Mouse (Mus musculus) small intestine, adult 2 months (tissue): ENCODE measurements around the gene 2210011C24Rik. TPM values are rescaled to one million over a fixed set of nuclear protein-coding genes. Genes with fewer than 3 reads are reported as not detected.
"Not testable (repeated sequence)": the region's sequence is repeated elsewhere in the genome, so short reads cannot be mapped to it uniquely, and the experiment has no call there.

Experiments used
- H3K27ac ChIP-seq: fragments of 200-500 bp; 2 replicates; pipeline ENCODE4 v1.5.1; 2012; ENCODE audit warnings: low read depth, low read length, control low read depth, inconsistent platforms; ENCODE audit not compliant: insufficient read depth
- H3K27me3 ChIP-seq: fragments of 200-500 bp; 2 replicates; pipeline ENCODE4 v1.6.1; 2012; ENCODE audit warnings: mild to moderate bottlenecking, moderate library complexity, low read length, inconsistent platforms; ENCODE audit not compliant: control insufficient read depth, insufficient read depth
- H3K36me3 ChIP-seq: fragments of 200-500 bp; 2 replicates; pipeline ENCODE4 v1.6.1; 2012; ENCODE audit warnings: mild to moderate bottlenecking, low read length, control low read depth, inconsistent platforms; ENCODE audit not compliant: control insufficient read depth, insufficient read depth
- H3K4me1 ChIP-seq: fragments of 200-500 bp; 2 replicates; pipeline ENCODE4 v1.6.1; 2012; ENCODE audit warnings: low read length, inconsistent platforms, mixed read lengths; ENCODE audit not compliant: control insufficient read depth, insufficient read depth, insufficient read length
- H3K4me3 ChIP-seq: fragments of 200-500 bp; 2 replicates; pipeline ENCODE4 v1.5.1; 2012; ENCODE audit warnings: low read depth, mild to moderate bottlenecking, control low read depth, inconsistent platforms, low read length, moderate library complexity
- CTCF ChIP-seq: fragments of 200-500 bp; IDR thresholded peaks from 2 replicates; pipeline ENCODE4 v1.5.1; 2012; ENCODE audit warnings: low read depth, mild to moderate bottlenecking, control low read depth, inconsistent platforms, low read length, moderate library complexity, mixed read lengths; ENCODE audit not compliant: insufficient replicate concordance, insufficient read length; ENCODE audit errors: extremely low read depth
- POLR2A ChIP-seq: fragments of 200-500 bp; IDR thresholded peaks from 2 replicates; pipeline ENCODE4 v1.6.1; 2012; ENCODE audit warnings: low read depth, mild to moderate bottlenecking, control low read depth, inconsistent platforms, low read length, moderate library complexity
- WGBS: fragments of 180-500 bp; shearing (Covaris S2); methylation state at CpG from one replicate; pipeline ENCODE4 v1.1.7; 2018; 5-methylcytosine and 5-hydroxymethylcytosine counted together
- polyA plus RNA-seq: library from polyadenylated mRNA; depleted of rRNA; stranded (reverse); fragments of >200 nt; gene quantifications from 2 replicates; pipeline ENCODE4 v1.2.3, GENCODE M21; 2012

The 2210011C24Rik gene
- polyA plus RNA-seq, 1 experiment: 13.5 TPM

- Histone ChIP-seq H3K27ac (no peak overlapping the region), H3K4me1 (no peaks in the 10 kb centered on the region), H3K36me3 (peaks cover 34% of the 10 kb centered on the region), H3K27me3 (no peaks in the 10 kb centered on the region), H3K4me3 (no peak overlapping the region)
- TF ChIP-seq POLR2A (no peak), CTCF (no peak)
- WGBS: 87% methylated on average over 2 of the region's 2 CpGs
Measured at GRCm38 (mm10) chr8:83992488-83992887, 19.5 kb downstream of the 2210011C24Rik start.

- TF ChIP-seq POLR2A: no peak
- TF ChIP-seq CTCF: no peak
- H3K4me3 ChIP-seq: no peak overlapping the region
- 94% methylated on average over 14 of the region's 14 CpGs for WGBS
- no peaks in the 10 kb centered on the region for H3K27me3 ChIP-seq
- H3K27ac ChIP-seq: no peak overlapping the region
- H3K4me1 ChIP-seq: no peaks in the 10 kb centered on the region
- H3K36me3 ChIP-seq: peaks cover 52% of the 10 kb centered on the region
Measured at GRCm38 (mm10) chr8:83990170-83990569, 21.8 kb downstream of the 2210011C24Rik start.

- 87% methylated on average over 7 of the region's 7 CpGs for WGBS
- H3K4me1 ChIP-seq: no peaks in the 10 kb centered on the region
- no peak for TF ChIP-seq POLR2A
- no peak for TF ChIP-seq CTCF
- no peaks in the 10 kb centered on the region for H3K27me3 ChIP-seq
- H3K27ac ChIP-seq: no peak overlapping the region
- peaks cover 55% of the 10 kb centered on the region for H3K36me3 ChIP-seq
- H3K4me3 ChIP-seq: no peak overlapping the region
Measured at GRCm38 (mm10) chr8:83989243-83989642, 22.7 kb downstream of the 2210011C24Rik start.

- H3K27ac ChIP-seq, H3K4me1 ChIP-seq, H3K27me3 ChIP-seq, H3K4me3 ChIP-seq: not testable (repeated sequence)
- 96% methylated on average over 2 of the region's 2 CpGs for WGBS
- peaks cover 42% of the 10 kb centered on the region for H3K36me3 ChIP-seq
Measured at GRCm38 (mm10) chr8:83983222-83983621, 28.7 kb downstream of the 2210011C24Rik start.

GRCm38 (mm10) chr8:83982449-83982848, 29.5 kb downstream of the 2210011C24Rik start:
- Histone ChIP-seq H3K4me1 (peaks cover 3% of the 10 kb centered on the region; the same call in 1 of the 2 replicates), H3K4me3 (no peak overlapping the region), H3K27me3 (no peaks in the 10 kb centered on the region), H3K27ac (no peak overlapping the region), H3K36me3 (peaks cover 36% of the 10 kb centered on the region)
- TF ChIP-seq POLR2A: no peak
- TF ChIP-seq CTCF: no peak
- 77% methylated on average over 4 of the region's 4 CpGs for WGBS

GRCm38 (mm10) chr8:83981533-83981932, 30.4 kb downstream of the 2210011C24Rik start:
- H3K4me3 ChIP-seq: no peak overlapping the region
- TF ChIP-seq POLR2A (no peak), CTCF (no peak)
- no peak overlapping the region for H3K27ac ChIP-seq
- H3K4me1 ChIP-seq: peaks cover 6% of the 10 kb centered on the region; the same call in 1 of the 2 replicates
- no peaks in the 10 kb centered on the region for H3K27me3 ChIP-seq
- 92% methylated on average over 7 of the region's 7 CpGs for WGBS
- H3K36me3 ChIP-seq: peaks cover 28% of the 10 kb centered on the region

GRCm38 (mm10) chr8:83980845-83981244, 31.1 kb downstream of the 2210011C24Rik start:
- no peaks in the 10 kb centered on the region for H3K27me3 ChIP-seq
- peaks cover 6% of the 10 kb centered on the region; the same call in 1 of the 2 replicates for H3K4me1 ChIP-seq
- peaks cover 22% of the 10 kb centered on the region for H3K36me3 ChIP-seq
- H3K27ac ChIP-seq: no peak overlapping the region
- 82% methylated on average over 8 of the region's 8 CpGs for WGBS
- no peak overlapping the region for H3K4me3 ChIP-seq
- TF ChIP-seq POLR2A (no peak), CTCF (no peak)

- no peaks in the 10 kb centered on the region for H3K27me3 ChIP-seq
- no peak overlapping the region for H3K27ac ChIP-seq
- peaks cover 6% of the 10 kb centered on the region; the same call in 1 of the 2 replicates for H3K4me1 ChIP-seq
- H3K36me3 ChIP-seq: peaks cover 18% of the 10 kb centered on the region
- TF ChIP-seq CTCF (no peak), POLR2A (no peak)
- WGBS: 86% methylated on average over 1 of the region's 1 CpGs
- no peak overlapping the region for H3K4me3 ChIP-seq
Measured at GRCm38 (mm10) chr8:83980250-83980649, 31.7 kb downstream of the 2210011C24Rik start.
